Mouse (Mus musculus): Measurements from ENCODE around the gene Ripk1. TPM values are rescaled to one million over a fixed set of nuclear protein-coding genes. Genes with fewer than 3 reads are reported as not detected.

The Ripk1 gene
- total and polyA plus RNA-seq, 2 experiments from 2014 or later = 4.8 to 6.1 TPM

DNA sequence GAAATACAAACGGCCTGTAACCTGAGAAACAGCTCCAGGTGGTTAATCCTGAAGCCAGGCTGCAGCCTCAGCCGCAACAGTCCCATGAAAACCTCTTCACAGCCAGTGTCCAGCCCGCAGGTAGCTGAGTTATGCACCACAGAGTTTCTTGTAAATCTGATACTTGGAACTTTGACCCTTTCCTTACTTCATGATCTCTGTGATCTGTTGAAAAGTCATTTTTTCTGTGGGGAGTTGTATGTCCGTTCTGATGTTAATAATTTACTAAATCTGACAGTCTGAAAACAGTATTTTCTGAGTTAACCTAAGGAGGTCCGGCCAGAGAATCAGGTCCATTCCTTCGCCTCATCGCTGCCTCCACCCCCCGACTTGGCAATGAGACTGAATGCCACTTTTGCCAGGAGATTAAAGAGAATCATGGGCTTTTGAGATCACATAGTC, 36.8 kb downstream of the Ripk1 start:
- H3K9me3 ChIP-seq (replicated peaks; ENCODE audit: control insufficient read depth, low read length) = no peaks in the 10 kb centered on the region
- H3K9ac ChIP-seq (replicated peaks; ENCODE audit: low read depth, low read length) = no peak overlapping the region
- H3K27me3 ChIP-seq (ENCODE audit: control insufficient read depth, insufficient read depth, low read length) = no peaks in the 10 kb centered on the region
- no peak overlapping the region for H3K4me3 ChIP-seq (ENCODE audit: low read depth, low read length)
- H3K36me3 ChIP-seq (replicated peaks; ENCODE audit: control insufficient read depth, insufficient read depth, low read length) = peaks cover 8% of the 10 kb centered on the region; the same call in 1 of the 2 replicates
- no peak for DNase-seq (ENCODE audit: low spot score)
- peaks cover 8% of the 10 kb centered on the region; the same call in 1 of the 2 replicates for H3K4me1 ChIP-seq (ENCODE audit: control insufficient read depth, insufficient read depth)
- no peak for TF ChIP-seq CTCF (IDR thresholded peaks at IDR 0.05; ENCODE audit: low read depth)
- TF ChIP-seq EP300 (IDR thresholded peaks at IDR 0.05; ENCODE audit: low read depth) = no peak
- peak overlapping the region; percentile 81 for H3K4me2 ChIP-seq (ENCODE audit: low read depth, low read length)
- WGBS = 61% methylated on average over 8 of the region's 8 CpGs
- no peak overlapping the region for H3K27ac ChIP-seq (ENCODE audit: low read depth)
- ATAC-seq (ENCODE audit: insufficient read depth, low read depth) = no peak

DNA sequence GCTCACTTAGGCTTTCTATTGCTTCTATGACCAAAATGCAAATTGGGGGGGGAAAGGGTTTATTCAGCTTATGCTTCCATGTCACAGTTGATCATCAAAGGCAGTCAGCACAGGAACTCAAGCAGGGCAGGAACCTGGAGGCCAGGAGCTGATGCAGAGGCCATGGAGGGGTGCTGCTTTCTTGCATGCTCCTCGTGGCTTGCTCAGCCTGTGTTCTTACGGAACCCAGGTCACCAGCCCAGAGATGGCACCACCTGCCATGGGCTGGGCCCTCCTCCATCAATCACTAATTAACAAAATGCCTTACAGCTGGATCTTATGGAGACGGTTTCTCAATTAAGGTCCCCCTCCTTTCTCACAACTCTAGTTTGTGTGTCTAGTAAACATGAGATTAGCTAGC, 37.9 kb downstream of the Ripk1 start:
- no peak overlapping the region for H3K4me3 ChIP-seq (ENCODE audit: low read depth, low read length)
- H3K27ac ChIP-seq (ENCODE audit: low read depth) = no peak overlapping the region
- no peak for DNase-seq (ENCODE audit: low spot score)
- H3K9ac ChIP-seq (replicated peaks; ENCODE audit: low read depth, low read length) = no peak overlapping the region
- peaks cover 8% of the 10 kb centered on the region; the same call in 1 of the 2 replicates for H3K4me1 ChIP-seq (ENCODE audit: control insufficient read depth, insufficient read depth)
- no peaks in the 10 kb centered on the region for H3K9me3 ChIP-seq (replicated peaks; ENCODE audit: control insufficient read depth, low read length)
- no peaks in the 10 kb centered on the region for H3K27me3 ChIP-seq (ENCODE audit: control insufficient read depth, insufficient read depth, low read length)
- H3K36me3 ChIP-seq (replicated peaks; ENCODE audit: control insufficient read depth, insufficient read depth, low read length) = no peaks in the 10 kb centered on the region; the same call in 1 of the 2 replicates
- WGBS = 90% methylated on average over 3 of the region's 3 CpGs
- no peak overlapping the region for H3K4me2 ChIP-seq (ENCODE audit: low read depth, low read length)
- TF ChIP-seq EP300 (IDR thresholded peaks at IDR 0.05; ENCODE audit: low read depth) (no peak), CTCF (IDR thresholded peaks at IDR 0.05; ENCODE audit: low read depth) (no peak)
- ATAC-seq (ENCODE audit: insufficient read depth, low read depth) = no peak

GRCm38 (mm10) chr13:34043716-34044393, 41.7 kb downstream of the Ripk1 start:
- no peak overlapping the region for H3K27ac ChIP-seq (ENCODE audit: low read depth)
- H3K9ac ChIP-seq (replicated peaks; ENCODE audit: low read depth, low read length) = no peak overlapping the region
- no peak overlapping the region for H3K4me2 ChIP-seq (ENCODE audit: low read depth, low read length)
- DNase-seq (ENCODE audit: low spot score) = no peak
- ATAC-seq (ENCODE audit: insufficient read depth, low read depth) = no peak
- WGBS = 61% methylated on average over 7 of the region's 7 CpGs
- no peak overlapping the region for H3K4me3 ChIP-seq (ENCODE audit: low read depth, low read length)
- no peaks in the 10 kb centered on the region for H3K27me3 ChIP-seq (ENCODE audit: control insufficient read depth, insufficient read depth, low read length)
- H3K9me3 ChIP-seq (replicated peaks; ENCODE audit: control insufficient read depth, low read length) = no peaks in the 10 kb centered on the region
- peaks cover 10% of the 10 kb centered on the region; the same call in 1 of the 2 replicates for H3K36me3 ChIP-seq (replicated peaks; ENCODE audit: control insufficient read depth, insufficient read depth, low read length)
- no peak for TF ChIP-seq EP300 (IDR thresholded peaks at IDR 0.05; ENCODE audit: low read depth)
- no peak for TF ChIP-seq CTCF (IDR thresholded peaks at IDR 0.05; ENCODE audit: low read depth)
- H3K4me1 ChIP-seq (ENCODE audit: control insufficient read depth, insufficient read depth) = 0 out of 2 replicates have a peak, but pooled peaks cover 3% of the 10 kb centered on the region

- Histone ChIP-seq H3K9ac (replicated peaks; ENCODE audit: low read depth, low read length) (no peak overlapping the region), H3K27me3 (ENCODE audit: control insufficient read depth, insufficient read depth, low read length) (no peaks in the 10 kb centered on the region), H3K9me3 (replicated peaks; ENCODE audit: control insufficient read depth, low read length) (no peaks in the 10 kb centered on the region), H3K36me3 (replicated peaks; ENCODE audit: control insufficient read depth, insufficient read depth, low read length) (peaks cover 22% of the 10 kb centered on the region), H3K4me1 (ENCODE audit: control insufficient read depth, insufficient read depth) (no peaks in the 10 kb centered on the region), H3K4me2 (ENCODE audit: low read depth, low read length) (no peak overlapping the region), H3K4me3 (ENCODE audit: low read depth, low read length) (no peak overlapping the region), H3K27ac (ENCODE audit: low read depth) (no peak overlapping the region)
- WGBS = 59% methylated on average over 5 of the region's 5 CpGs
- DNase-seq (ENCODE audit: low spot score) (no peak), ATAC-seq (ENCODE audit: insufficient read depth, low read depth) (no peak)
- no peak for TF ChIP-seq CTCF (IDR thresholded peaks at IDR 0.05; ENCODE audit: low read depth)
- TF ChIP-seq EP300 (IDR thresholded peaks at IDR 0.05; ENCODE audit: low read depth) = no peak
Measured at GRCm38 (mm10) chr13:34045511-34046249, 43.5 kb downstream of the Ripk1 start.

GRCm38 (mm10) chr13:34046421-34047012, 44.4 kb downstream of the Ripk1 start:
- ATAC-seq (ENCODE audit: insufficient read depth, low read depth) (peak; percentile 91), DNase-seq (ENCODE audit: low spot score) (peak; percentile 92)
- Histone ChIP-seq H3K4me3 (ENCODE audit: low read depth, low read length) (no peak overlapping the region), H3K4me2 (ENCODE audit: low read depth, low read length) (no peak overlapping the region), H3K36me3 (replicated peaks; ENCODE audit: control insufficient read depth, insufficient read depth, low read length) (peaks cover 28% of the 10 kb centered on the region), H3K4me1 (ENCODE audit: control insufficient read depth, insufficient read depth) (no peaks in the 10 kb centered on the region), H3K27me3 (ENCODE audit: control insufficient read depth, insufficient read depth, low read length) (no peaks in the 10 kb centered on the region), H3K27ac (ENCODE audit: low read depth) (no peak overlapping the region), H3K9ac (replicated peaks; ENCODE audit: low read depth, low read length) (no peak overlapping the region), H3K9me3 (replicated peaks; ENCODE audit: control insufficient read depth, low read length) (no peaks in the 10 kb centered on the region)
- TF ChIP-seq CTCF (IDR thresholded peaks at IDR 0.05; ENCODE audit: low read depth) (peak; percentile 94), EP300 (IDR thresholded peaks at IDR 0.05; ENCODE audit: low read depth) (no peak)
- WGBS = 45% methylated on average over 11 of the region's 11 CpGs
